Mouse (Mus musculus): ENCODE results near the gene Gm21992.

DNA sequence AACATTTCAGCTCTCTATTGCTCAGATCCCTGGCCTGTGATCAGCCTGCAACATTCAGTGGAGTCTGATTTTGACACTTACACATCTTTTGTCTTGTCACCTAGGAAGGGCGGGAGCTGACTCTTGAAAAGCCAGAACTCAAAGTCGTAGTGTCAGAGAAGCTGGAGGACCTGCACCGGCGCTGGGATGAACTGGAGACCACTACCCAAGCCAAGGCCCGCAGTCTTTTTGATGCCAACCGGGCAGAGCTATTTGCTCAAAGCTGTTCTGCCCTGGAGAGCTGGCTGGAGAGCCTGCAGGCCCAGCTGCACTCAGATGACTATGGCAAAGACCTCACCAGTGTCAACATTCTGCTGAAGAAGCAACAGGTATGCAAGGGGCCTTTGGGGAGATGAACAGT lies 69.2 kb downstream of the Gm21992 start:
- TF ChIP-seq CTCF (IDR thresholded peaks at IDR 0.05; ENCODE audit: low read depth) (no peak), EP300 (optimal IDR thresholded peaks at IDR 0.05) (no peak)
